Mouse (Mus musculus) limb, embryonic 10.5 days (tissue): ENCODE data around the gene Trip10. TPM values are rescaled to one million over a fixed set of nuclear protein-coding genes. Genes with fewer than 3 reads are reported as not detected.

Experiments
- DNase-seq: peaks from one replicate; pipeline ENCODE4 v3.0.0-alpha.2; 2017; ENCODE audit warnings: low spot score
- H3K27ac ChIP-seq: fragments of 300-500 bp; sonication (generic); 2 replicates; pipeline ENCODE4 v1.5.1; 2016; ENCODE audit warnings: mild to moderate bottlenecking
- H3K27me3 ChIP-seq: fragments of 300-500 bp; sonication (generic); 2 replicates; pipeline ENCODE4 v1.6.1; 2016; ENCODE audit warnings: low read depth, mild to moderate bottlenecking; ENCODE audit not compliant: poor library complexity, severe bottlenecking
- H3K36me3 ChIP-seq: fragments of 300-500 bp; sonication (generic); 2 replicates; pipeline ENCODE4 v1.6.1; 2016; ENCODE audit warnings: mild to moderate bottlenecking, moderate library complexity
- H3K4me1 ChIP-seq: fragments of 300-500 bp; sonication (generic); 2 replicates; pipeline ENCODE4 v1.6.1; 2016
- H3K4me3 ChIP-seq: fragments of 300-500 bp; sonication (generic); 2 replicates; pipeline ENCODE4 v1.5.1; 2016; ENCODE audit warnings: mild to moderate bottlenecking, moderate library complexity
- H3K9me3 ChIP-seq: fragments of 300-500 bp; sonication (generic); replicated peaks from 2 replicates; pipeline ENCODE4 v1.6.1; 2016; ENCODE audit warnings: mild to moderate bottlenecking
- WGBS: fragments of 180-500 bp; shearing (Covaris S2); methylation state at CpG from one replicate; pipeline ENCODE4 v1.1.7; 2016; 5-methylcytosine and 5-hydroxymethylcytosine counted together
- polyA plus RNA-seq: library from polyadenylated mRNA; unstranded; fragments of >200 nt; fragmentation: Nextera tagmentation; extraction: Ambion mirVana; gene quantifications from 2 replicates; pipeline ENCODE4 v1.2.1, GENCODE M21; 2016

Gene Trip10
- polyA plus RNA-seq, 1 experiment from 2014 or later = 34.7 TPM

DNA sequence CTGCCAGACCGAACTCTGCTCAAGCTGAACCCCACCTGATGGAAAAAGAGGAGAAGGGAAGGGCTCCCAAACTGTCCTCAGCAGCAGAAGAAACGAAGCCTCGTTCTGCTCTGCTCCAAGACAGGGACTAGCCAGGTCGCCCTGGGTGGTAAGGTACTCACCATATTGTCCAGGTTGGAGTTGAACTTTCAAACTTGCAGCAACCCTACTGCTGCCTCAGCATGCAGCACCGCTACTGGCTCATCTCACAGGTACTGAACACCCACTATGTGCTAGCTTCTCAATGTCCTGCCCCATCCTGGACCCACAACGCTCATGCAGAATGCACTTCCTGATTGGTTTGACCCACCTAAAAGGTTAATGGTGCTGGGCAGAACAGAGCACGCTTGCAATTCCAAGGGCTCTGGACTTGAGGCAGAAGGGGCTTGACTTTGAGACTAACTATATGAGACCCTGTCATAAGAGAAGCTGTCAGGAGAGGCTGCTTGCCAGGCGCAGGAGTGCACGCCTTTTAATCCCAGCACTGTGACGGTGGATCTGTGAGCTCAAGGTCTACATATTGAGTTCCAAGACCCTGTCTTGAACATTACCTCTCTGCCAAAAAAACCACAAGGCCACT lies 3.8 kb upstream of the Trip10 start:
- H3K4me1 ChIP-seq = peaks cover 23% of the 10 kb centered on the region
- peaks cover 35% of the 10 kb centered on the region for H3K36me3 ChIP-seq
- DNase-seq = no peak
- H3K9me3 ChIP-seq = no peaks in the 10 kb centered on the region
- H3K4me3 ChIP-seq = no peak overlapping the region
- 86% methylated on average over 10 of the region's 10 CpGs for WGBS
- H3K27ac ChIP-seq = no peak overlapping the region
- no peaks in the 10 kb centered on the region for H3K27me3 ChIP-seq

DNA sequence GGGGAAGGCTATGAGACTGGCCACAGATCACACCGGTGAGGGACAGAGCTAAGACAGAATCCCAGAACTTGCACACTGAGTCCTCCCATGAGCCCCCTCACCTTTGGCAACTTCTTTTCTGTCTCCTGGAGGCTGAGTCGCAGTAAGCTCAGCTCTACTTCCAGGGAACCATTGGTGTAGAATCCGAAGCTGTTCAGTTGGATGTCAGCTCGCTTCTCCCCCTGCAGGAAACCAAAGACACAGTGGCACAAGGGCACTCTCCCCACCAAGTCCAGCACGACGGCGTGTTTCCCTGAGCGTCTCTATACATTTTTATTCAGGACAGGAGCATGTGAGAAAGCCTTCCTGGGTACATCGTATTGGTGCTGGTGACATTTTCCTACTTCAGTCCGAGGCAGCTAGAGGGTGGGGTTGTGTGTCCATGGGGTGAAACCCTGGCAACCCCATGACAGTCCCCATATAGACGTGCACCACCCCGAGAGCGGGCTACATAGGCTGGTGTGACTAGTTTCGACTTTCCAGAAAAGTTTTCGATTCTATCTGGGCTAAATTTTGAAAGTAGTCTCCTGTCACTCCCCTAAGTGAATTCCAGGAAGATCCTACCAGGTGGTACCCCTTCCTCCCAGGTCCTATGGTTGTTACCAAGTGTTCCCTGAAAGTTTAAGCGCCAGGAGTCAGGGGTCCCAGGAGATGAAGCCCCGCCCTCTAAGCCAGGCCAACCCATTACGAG lies 2.4 kb upstream of the Trip10 start:
- Histone ChIP-seq H3K36me3 (peaks cover 30% of the 10 kb centered on the region), H3K9me3 (no peaks in the 10 kb centered on the region), H3K4me1 (peaks cover 32% of the 10 kb centered on the region), H3K27me3 (no peaks in the 10 kb centered on the region), H3K27ac (peak overlapping the region; percentile 95), H3K4me3 (peak overlapping the region; percentile 70)
- WGBS = 7% methylated on average over 18 of the region's 18 CpGs
- peak; percentile 33 for DNase-seq

DNA sequence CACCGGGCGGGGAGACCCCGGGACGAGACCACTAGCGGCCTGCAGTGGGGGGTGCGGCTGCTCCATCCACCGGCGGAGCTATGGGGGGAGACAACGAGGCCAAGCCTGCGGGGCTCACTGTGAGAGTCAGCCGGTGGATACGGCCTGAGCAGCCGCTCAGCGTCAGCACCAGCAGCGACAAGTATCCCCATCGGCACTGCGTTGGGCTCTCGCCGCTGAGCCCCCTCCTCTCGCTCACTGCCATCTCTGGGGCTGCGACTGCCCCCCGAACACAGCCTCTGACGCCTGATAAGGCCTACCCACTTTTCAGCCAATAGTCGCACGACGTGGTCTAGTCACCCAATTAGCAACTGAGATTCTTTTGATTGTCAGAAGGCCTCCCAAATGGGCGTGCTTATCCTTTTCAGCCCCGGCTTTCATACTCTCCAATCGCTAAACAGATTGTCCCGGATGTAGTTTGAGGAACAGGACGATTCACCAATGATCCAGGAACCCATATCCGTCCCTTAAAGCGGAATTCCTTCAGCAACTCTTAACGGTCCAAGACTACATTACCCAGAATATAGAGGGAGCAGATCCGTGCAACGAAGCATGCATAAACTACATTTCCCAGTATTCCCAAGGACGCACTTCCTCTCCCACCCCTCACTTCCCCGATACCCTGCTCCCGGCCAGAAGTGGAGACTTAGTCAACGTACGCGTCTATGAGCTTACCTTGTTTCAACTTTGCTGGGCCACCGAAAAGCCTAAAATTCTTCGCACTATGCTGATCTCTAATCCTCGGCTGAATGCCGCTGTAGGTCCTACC lies 1.7 kb upstream of the Trip10 start:
- WGBS = under 1% methylated on average over 46 of the region's 46 CpGs
- Histone ChIP-seq H3K9me3 (no peaks in the 10 kb centered on the region), H3K36me3 (peaks cover 22% of the 10 kb centered on the region), H3K4me3 (peak overlapping the region; percentile 70), H3K27ac (peak overlapping the region; percentile 95), H3K4me1 (peaks cover 32% of the 10 kb centered on the region), H3K27me3 (no peaks in the 10 kb centered on the region)
- peak; percentile 87 for DNase-seq

DNA sequence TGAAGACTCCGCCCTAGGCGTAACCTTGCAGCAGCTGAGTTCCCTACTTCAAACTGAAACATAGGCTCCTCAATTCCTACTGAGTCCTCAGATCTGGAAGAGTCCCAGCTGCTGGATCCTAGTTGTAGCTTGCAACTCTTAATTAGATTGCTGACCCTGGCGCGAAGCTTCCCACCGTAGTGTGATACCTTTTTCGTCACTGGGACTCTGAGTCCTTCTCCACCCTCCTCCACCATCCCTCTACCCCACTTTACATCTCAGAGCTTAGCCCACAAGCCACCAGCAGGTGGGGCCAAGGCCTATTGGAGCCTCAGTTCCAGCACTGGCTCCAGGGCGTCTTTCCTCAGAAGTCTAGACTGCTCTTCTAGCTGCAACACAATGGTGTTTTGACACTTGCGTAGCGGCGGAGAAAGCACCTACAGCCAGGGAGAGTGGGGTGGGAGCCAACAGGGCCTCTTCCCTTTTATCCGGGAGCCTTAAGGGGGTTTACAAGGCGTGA lies 1.0 kb upstream of the Trip10 start, which contains the start of gene Gpr108:
Gene Gpr108, minus strand, starts transcription at position 246 of the 499 bp plus-strand sequence.
- Histone ChIP-seq H3K36me3 (peaks cover 21% of the 10 kb centered on the region), H3K4me1 (peaks cover 32% of the 10 kb centered on the region), H3K27ac (peak within 1 kb of the TSS; percentile 95), H3K9me3 (no peaks in the 10 kb centered on the region), H3K4me3 (peak within 1 kb of the TSS; percentile 70), H3K27me3 (no peaks in the 10 kb centered on the region)
- 0% methylated on average over 12 of the region's 12 CpGs for WGBS
- peak; percentile 81 for DNase-seq

DNA sequence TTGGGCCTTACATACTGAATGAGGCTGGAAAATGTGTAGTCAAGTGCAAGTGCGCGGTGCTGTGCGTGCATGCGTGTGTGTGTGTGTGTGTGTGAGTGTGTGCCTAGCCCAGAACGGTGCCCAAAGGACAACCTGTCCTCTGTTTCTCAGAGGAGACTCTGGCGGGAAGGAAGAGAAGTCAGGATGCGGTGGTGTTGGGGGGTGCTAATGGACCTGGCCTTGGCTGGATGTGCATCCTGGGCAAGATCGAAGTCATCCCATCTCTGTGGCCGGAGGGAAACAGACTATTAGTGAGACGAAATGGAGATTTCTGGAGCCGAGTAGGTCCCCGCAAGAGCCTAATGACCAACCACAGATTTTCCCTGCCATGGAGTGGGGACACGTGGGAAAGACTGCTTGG lies 484 bp upstream of the Trip10 start:
- no peaks in the 10 kb centered on the region for H3K27me3 ChIP-seq
- H3K36me3 ChIP-seq = peaks cover 23% of the 10 kb centered on the region
- 11% methylated on average over 13 of the region's 13 CpGs for WGBS
- no peaks in the 10 kb centered on the region for H3K9me3 ChIP-seq
- no peak for DNase-seq
- H3K27ac ChIP-seq = peak overlapping the region; percentile 87
- peak overlapping the region; percentile 70 for H3K4me3 ChIP-seq
- H3K4me1 ChIP-seq = peaks cover 32% of the 10 kb centered on the region

DNA sequence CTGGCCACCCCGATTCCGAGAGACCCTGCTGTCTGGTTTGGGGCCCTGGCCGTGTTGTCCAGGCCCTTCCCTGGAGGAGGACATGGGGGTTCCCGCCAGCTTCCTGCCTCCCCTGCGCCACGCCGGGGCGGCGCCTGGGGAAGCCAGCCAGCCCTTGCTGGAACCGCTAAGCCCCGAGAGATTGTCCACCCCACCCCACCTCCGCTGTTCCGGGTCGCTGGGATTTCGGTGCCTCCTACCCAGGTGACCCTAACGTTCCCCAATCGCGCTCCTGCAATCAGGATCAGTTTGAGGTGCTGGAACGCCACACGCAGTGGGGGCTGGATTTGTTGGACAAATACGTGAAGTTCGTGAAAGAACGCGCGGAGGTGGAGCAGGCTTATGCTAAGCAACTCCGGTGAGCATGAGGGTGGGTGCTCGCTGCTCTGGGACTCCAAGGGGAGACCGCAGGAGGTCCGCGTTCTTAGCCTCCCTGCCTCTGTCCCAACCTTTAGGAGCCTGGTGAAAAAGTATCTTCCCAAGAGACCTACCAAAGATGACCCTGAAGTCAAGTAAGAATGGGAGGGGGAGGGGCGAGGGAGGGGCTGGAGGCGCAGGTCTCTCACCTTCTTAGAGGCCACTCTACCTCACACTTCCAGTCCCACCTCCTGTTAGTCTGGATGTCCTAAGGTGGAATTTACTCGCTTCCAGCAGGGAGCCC lies 1.4 kb downstream of the Trip10 start:
- H3K27ac ChIP-seq = peak overlapping the region; percentile 87
- H3K4me1 ChIP-seq = peaks cover 29% of the 10 kb centered on the region
- WGBS = 2% methylated on average over 33 of the region's 33 CpGs
- peak overlapping the region; percentile 70 for H3K4me3 ChIP-seq
- DNase-seq = peak; percentile 57
- H3K36me3 ChIP-seq = peaks cover 28% of the 10 kb centered on the region
- no peaks in the 10 kb centered on the region for H3K27me3 ChIP-seq
- no peaks in the 10 kb centered on the region for H3K9me3 ChIP-seq

DNA sequence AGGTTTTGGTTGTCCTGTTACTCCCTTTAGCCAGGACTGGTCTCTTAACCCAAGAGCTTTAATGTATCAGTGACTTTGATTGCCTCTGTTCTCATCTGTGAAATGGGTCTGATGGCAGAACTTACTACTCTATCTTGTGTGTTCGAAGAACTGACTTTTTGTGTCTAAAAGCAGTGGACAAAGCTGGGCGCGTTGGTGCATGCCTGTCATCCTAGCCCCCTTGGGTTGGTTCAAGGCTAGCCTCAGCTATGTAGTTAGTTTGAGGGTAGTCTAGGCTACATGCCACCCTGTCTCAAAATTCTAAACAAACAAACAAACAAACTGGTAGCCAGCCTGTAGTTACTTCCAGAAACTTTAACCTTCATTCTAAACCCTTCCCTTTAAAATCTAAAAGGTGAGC lies 2.2 kb downstream of the Trip10 start:
- no peaks in the 10 kb centered on the region for H3K27me3 ChIP-seq
- no peak overlapping the region for H3K4me3 ChIP-seq
- DNase-seq = no peak
- H3K9me3 ChIP-seq = no peaks in the 10 kb centered on the region
- WGBS = 92% methylated on average over 3 of the region's 3 CpGs
- H3K27ac ChIP-seq = no peak overlapping the region
- H3K4me1 ChIP-seq = peaks cover 28% of the 10 kb centered on the region
- peaks cover 36% of the 10 kb centered on the region for H3K36me3 ChIP-seq

DNA sequence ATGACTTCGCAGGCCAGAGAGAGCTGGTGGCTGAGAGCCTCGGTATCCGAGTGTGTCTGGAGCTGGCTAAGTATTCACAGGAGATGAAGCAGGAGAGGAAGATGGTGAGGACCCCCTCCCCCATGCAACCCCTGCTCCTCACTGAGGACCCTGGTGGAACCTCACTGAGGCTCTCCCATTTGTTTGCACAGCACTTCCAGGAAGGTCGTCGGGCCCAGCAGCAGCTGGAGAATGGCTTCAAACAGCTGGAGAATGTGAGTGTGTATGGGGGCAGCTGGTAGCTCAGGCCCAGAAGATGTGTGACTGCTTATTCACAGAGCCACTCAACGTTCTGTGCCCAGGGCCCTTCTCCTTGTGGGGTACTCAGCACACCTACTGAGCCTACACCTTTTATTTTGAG lies 4.1 kb downstream of the Trip10 start:
- 83% methylated on average over 6 of the region's 6 CpGs for WGBS
- Histone ChIP-seq H3K27ac (no peak overlapping the region), H3K9me3 (no peaks in the 10 kb centered on the region), H3K27me3 (no peaks in the 10 kb centered on the region), H3K4me3 (no peak overlapping the region), H3K4me1 (peaks cover 22% of the 10 kb centered on the region), H3K36me3 (peaks cover 54% of the 10 kb centered on the region)
- no peak for DNase-seq

DNA sequence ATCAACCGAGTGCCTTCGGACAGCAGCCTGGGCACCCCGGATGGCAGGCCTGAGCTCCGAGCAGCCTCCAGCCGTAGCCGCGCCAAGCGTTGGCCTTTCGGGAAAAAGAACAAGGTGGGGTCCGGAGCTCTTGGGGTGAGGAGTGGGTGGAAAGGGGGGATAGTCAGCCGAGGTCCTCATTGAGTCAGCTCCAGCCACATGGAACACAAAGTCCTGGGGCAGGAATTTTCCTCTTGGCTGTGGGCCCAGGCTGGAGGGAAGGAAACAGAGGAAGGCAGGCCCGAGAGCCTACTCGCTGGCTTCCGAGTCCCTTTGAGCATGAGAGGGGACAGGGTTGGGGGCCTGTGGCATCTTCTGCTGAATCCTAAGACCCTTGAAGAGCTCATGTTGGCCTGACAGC lies 6.1 kb downstream of the Trip10 start:
- H3K9me3 ChIP-seq = no peaks in the 10 kb centered on the region
- H3K4me3 ChIP-seq = no peak overlapping the region
- no peak overlapping the region for H3K27ac ChIP-seq
- DNase-seq = no peak
- H3K36me3 ChIP-seq = peaks cover 75% of the 10 kb centered on the region
- no peaks in the 10 kb centered on the region for H3K27me3 ChIP-seq
- H3K4me1 ChIP-seq = peaks cover 9% of the 10 kb centered on the region
- WGBS = 96% methylated on average over 14 of the region's 14 CpGs

DNA sequence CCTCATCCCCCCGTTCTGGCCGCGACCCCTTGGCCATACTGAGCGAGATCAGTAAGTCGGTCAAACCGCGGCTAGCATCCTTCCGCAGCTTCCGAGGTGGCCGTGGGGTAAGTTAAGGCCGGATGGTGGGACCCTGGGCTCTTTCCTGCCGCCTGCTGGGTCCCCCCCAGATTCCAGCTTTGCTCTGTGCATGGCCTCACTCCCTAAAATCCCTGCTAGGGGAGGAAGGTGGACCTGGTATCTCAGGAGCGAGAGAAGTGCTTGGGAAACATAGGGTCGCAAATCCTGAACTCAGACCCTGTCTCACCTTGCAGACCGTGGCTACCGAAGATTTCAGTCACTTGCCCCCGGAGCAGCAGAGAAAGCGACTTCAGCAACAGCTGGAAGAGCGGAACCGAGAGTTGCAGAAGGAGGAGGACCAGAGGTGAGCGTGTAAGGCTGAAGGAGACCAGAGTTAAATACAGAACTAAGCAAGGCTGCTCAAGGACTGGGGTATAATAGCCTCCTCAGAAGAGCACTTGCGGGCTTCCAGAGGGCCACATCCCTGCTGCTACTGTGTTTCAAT lies 7.7 kb downstream of the Trip10 start:
- H3K27me3 ChIP-seq = no peaks in the 10 kb centered on the region
- H3K27ac ChIP-seq = no peak overlapping the region
- H3K9me3 ChIP-seq = no peaks in the 10 kb centered on the region
- DNase-seq = no peak
- 94% methylated on average over 22 of the region's 22 CpGs for WGBS
- H3K4me3 ChIP-seq = no peak overlapping the region
- peaks cover 91% of the 10 kb centered on the region for H3K36me3 ChIP-seq
- no peaks in the 10 kb centered on the region for H3K4me1 ChIP-seq

DNA sequence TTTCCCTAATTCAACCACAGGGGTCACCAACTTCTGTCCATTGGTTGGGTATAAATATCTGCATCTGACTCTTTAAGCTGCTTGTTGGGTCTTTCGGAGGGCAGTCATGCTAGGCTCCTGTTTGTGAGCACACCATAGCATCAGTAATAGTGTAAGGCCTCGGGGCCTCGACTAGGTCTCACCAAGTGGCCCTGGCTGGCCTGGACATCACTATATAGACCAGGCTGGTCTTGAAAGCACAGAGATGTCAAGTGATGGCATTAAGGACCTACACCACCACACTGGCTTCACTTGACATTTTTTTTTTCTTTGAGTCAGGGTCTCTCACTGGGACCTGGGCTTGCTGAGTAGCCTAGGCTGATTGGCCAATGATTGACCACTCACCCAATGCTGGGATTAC lies 8.9 kb downstream of the Trip10 start:
- H3K4me3 ChIP-seq = no peak overlapping the region
- H3K27me3 ChIP-seq = no peaks in the 10 kb centered on the region
- H3K4me1 ChIP-seq = no peaks in the 10 kb centered on the region
- 97% methylated on average over 3 of the region's 3 CpGs for WGBS
- no peak for DNase-seq
- H3K36me3 ChIP-seq = peaks cover 99% of the 10 kb centered on the region
- H3K9me3 ChIP-seq = no peaks in the 10 kb centered on the region
- H3K27ac ChIP-seq = no peak overlapping the region

DNA sequence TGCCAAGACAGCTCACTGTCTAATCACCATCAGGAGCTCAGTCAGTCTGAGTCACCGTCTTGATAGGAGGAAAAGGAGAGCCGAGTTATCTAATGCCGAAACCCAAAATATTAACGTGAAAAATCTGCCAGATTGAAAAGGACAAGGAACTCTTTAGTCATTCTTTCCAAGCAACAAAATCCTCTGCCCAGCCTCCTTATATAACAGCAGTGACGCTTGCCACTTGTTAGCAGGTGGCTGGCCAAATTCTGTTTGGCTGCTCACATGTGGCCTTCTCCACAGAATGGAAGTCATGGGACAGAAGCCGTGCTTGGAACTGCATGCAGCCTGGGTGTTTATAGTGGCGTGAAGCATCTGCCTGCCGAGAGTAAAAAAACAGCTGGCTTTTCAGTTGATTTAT lies 10.5 kb downstream of the Trip10 start:
- DNase-seq = no peak
- H3K27me3 ChIP-seq = no peaks in the 10 kb centered on the region
- H3K27ac ChIP-seq = no peak overlapping the region
- H3K4me1 ChIP-seq = peaks cover under 1% of the 10 kb centered on the region
- H3K36me3 ChIP-seq = peaks cover 97% of the 10 kb centered on the region
- WGBS = 93% methylated on average over 8 of the region's 8 CpGs
- no peak overlapping the region for H3K4me3 ChIP-seq
- no peaks in the 10 kb centered on the region for H3K9me3 ChIP-seq
